Mouse (Mus musculus) liver (tissue): ENCODE measurements around the gene Als2cr12.
"Not testable (repeated sequence)": the region's sequence is repeated elsewhere in the genome, so short reads cannot be mapped to it uniquely, and the experiment has no call there.

ENCODE experiments used
- DNase-seq: peaks from one replicate; pipeline ENCODE4 v3.0.0-alpha.2; 2020; ENCODE audit warnings: mixed read lengths

Gene Als2cr12

GRCm38 (mm10) chr1:58695810-58696209 lies at the start of gene Als2cr12:
TSS of gene Als2cr12 (minus strand) at chr1:58695989.
- not testable (repeated sequence) for DNase-seq

DNA sequence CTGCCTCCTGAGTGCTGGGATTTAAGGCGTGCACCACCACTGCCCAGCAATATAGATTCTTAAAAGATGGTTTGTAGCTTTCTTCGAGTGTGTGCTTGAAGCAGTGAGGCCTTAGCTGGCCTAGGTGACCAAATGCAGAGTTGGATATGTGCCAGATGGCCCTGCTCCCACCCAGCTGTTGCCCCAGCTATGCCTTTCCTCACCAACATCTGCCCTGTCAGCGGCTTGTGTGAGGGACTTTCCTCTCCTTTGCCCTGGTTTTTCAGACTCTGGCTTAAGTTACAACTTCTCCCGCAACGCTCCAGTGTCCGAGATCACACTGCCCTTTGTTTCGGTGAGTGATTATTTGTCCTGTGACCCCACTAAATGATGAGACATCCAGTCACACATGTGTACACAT lies 48.9 kb upstream of the Als2cr12 start:
- no peak for DNase-seq

- DNase-seq, result no peak
Measured at GRCm38 (mm10) chr1:58743252-58743651, 47.5 kb upstream of the Als2cr12 start.

DNA sequence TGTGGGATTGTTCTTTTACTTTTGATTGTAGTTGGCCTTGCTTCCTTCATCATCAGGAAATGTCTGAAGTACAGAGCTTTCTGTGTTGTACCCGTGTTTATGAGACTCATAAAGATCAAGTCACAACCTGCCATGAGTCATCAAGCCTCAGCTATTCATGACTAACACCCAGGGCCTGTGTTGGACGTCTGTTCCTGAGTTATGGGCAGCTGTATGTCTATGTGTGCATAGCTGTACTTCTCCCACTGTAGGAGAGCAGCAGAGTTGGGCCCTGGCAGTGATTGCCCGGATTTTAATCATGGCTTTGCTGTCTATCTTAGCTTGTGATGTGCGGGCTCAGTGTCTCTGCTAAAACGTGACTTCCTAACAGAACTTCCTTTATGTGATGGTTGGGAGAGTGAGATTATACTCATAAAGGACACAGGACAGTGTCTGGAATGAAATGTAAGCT lies 46.8 kb upstream of the Als2cr12 start:
- no peak for DNase-seq

GRCm38 (mm10) chr1:58739529-58739928 lies 43.7 kb upstream of the Als2cr12 start:
- no peak for DNase-seq

GRCm38 (mm10) chr1:58736968-58737367 lies 41.2 kb upstream of the Als2cr12 start:
- DNase-seq, result no peak

DNA sequence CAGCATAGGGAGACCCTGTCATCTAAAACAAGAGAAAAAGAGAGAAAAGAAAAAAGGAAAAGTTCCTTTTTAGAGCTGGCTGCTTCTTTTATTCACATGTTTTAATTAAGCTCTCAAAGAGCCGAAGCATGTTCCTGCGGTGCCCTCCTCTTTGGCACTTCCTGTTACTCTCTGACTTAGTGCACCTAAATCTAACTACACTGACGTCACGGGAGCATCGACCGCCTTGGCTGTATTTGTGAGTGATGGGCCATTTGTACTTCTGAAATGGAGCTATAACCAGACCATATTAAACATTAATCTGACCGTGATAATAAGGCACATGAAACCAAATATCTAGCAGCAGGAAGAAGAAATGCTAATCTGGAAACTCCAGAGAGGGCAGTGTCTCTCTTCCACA lies 40.2 kb upstream of the Als2cr12 start:
- DNase-seq, result no peak

DNA sequence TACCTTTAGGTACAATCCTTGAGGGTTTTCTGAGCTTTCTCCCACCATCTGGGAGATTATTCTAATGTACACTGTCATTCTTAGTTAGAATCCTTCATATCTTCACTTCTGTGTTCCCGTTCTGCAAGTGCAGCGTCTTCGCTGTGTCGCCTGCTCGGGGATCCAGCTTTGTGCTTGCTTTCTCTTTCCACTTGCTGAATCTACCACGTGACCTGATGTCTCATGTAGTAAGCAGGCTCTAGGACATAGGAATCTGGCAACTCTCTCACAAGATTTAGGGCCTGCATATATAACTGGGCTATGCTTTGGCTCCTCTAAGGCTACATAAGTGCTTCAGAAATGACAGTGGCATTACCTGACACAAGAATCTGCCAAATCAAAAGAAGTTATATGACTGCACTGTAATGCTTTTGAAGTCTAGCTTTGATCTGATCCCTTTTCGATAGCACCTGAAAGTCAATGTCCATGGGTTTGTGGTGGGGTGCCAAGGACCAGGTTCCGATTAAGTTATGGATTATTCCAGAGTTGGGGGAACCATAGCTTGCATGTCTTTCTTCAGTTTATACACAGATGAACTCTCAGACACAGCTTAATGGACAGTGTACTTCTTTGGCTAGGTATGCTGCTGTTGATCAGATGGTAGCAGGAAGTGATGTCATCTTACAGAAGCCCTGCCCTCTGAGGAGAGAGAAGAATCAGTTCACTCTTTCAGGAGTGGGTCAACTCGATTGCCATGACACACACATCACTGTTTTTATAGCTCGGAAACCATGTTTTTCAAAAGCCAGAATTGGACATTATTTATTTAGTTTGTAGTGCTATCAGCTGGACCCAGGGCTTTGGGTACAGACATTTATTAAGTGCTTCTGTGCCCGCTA lies 38.5 kb upstream of the Als2cr12 start:
- DNase-seq, result no peak

- no peak for DNase-seq
Measured at GRCm38 (mm10) chr1:58733636-58734035, 37.8 kb upstream of the Als2cr12 start.

- DNase-seq, result no peak
Measured at GRCm38 (mm10) chr1:58728590-58728868, 32.7 kb upstream of the Als2cr12 start.

DNA sequence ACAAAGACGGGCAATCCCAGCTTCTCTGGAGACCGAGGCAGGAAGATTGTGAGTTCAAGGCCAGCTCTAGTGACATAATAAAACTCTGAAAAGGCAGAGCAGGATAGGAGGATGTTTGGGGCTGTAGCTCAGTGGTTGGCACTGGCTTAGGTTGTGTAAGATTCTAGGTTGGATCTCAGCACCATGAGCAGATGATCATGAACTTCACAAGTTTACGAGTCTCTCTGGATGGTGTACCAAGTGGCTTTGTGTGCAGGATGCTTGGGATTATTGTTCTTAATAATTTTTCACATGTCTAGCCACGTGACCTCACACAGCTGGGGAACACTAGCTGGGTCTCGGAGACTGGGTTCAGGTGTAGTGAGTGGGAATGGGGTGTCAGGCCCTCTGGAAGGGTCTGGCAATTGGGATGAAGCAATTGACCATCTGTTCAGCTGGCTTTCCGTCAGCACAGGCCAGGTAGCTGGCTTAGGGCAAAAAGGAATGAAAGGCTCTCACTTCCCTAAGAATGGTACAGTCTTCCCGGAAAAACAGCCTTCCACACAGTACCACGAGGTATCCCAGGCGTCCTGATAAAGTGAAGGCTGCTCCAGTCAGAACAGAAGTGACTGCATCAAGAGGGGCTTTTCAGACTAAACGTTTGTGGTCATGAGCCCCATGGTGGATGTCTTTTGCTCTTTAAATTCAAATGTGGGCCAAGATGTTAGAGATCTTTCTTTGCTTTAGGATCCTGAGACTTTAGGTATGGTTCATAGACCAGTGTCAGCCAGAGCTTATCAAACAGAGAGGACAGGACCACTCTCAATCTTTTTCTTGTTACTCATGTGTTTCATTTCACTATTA lies 32.2 kb upstream of the Als2cr12 start:
- no peak for DNase-seq

GRCm38 (mm10) chr1:58727019-58727746 lies 31.4 kb upstream of the Als2cr12 start:
- no peak for DNase-seq

DNA sequence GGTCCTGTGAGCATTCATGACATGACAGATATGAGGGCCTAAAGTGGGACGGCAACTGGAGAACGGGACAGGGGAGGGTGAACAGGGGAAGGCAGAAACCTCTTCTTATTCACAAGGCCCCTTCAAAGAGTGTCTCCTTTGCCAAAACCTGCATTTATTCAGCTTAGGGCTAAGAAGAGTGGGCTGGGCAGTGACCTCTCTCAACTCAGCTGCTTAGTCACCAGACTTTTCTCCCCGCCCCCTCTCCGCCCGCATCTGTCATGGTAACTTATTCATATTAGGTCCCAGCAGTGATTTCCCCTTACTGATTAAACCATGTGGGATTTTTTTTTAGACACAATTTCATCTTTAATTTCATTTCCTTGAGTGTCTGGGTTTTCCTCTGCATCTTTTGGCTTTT lies 30.0 kb upstream of the Als2cr12 start:
- DNase-seq, result no peak

DNA sequence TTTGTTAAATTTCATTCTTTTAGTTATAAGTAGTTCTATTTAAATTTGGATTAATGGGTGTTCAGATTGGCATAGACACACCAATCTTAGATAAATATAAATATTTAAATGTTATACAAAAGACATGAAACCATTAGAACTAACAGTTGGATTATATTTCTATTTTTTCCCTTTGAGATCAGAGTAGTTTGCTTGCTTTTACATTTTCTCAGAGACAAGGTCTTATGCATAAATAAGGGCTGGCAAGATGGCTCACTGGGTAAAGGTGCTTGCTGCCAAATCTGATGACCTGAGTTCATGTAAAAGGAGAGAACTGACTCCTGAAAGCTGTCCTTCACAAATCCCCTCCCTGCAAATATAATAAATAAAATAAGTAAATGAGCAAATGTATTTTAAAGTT lies 29.3 kb upstream of the Als2cr12 start:
- no peak for DNase-seq

DNA sequence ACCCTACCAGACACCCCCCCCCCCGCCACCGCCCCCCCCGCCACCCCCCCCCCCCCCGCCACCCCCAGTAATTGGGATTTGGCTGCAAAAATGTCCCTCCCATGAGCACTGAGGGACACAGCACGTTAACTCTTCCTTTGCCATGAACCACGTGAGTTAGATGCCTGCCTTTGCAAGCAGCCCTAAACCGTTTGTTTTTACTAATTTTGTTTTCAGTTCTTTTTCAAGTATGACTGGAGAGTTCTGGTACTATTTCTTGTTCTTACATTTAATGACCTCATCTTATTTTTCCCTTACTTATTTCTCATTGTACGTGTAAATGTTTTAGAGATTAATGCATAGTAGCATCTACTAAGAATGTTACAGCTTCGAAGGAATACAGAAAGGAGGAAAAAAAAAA lies 28.7 kb upstream of the Als2cr12 start:
- no peak for DNase-seq

DNA sequence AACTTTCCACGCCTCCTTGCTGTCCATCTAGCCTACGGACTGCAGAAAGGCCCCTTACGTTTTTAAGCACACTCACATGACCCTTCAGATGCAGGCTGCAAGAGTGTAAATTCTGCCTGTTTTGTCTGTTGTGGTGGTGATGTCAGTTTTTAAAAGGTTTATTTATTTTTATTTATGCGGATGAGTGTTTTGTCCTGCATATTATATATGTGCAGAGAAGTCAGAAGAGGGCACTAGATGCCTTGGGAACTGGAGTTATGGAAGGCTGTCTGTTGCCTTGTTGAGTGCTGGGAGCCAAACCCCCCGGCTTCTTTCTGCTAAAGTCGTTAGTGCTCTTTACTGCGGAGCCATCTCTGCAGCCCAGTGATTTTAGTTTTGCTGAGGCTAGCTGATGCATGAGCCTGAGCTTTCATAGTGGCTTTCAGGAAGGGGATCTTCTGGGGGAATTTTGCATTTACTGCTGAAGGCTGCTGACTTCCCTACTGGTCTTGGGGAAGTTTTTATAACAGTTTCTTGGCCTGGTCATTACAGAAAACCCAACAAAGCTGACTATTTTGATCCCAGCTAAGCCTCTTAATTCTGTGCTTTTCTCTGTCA lies 28.1 kb upstream of the Als2cr12 start:
- no peak for DNase-seq

- no peak for DNase-seq
Measured at GRCm38 (mm10) chr1:58723062-58723808, 27.4 kb upstream of the Als2cr12 start.

DNA sequence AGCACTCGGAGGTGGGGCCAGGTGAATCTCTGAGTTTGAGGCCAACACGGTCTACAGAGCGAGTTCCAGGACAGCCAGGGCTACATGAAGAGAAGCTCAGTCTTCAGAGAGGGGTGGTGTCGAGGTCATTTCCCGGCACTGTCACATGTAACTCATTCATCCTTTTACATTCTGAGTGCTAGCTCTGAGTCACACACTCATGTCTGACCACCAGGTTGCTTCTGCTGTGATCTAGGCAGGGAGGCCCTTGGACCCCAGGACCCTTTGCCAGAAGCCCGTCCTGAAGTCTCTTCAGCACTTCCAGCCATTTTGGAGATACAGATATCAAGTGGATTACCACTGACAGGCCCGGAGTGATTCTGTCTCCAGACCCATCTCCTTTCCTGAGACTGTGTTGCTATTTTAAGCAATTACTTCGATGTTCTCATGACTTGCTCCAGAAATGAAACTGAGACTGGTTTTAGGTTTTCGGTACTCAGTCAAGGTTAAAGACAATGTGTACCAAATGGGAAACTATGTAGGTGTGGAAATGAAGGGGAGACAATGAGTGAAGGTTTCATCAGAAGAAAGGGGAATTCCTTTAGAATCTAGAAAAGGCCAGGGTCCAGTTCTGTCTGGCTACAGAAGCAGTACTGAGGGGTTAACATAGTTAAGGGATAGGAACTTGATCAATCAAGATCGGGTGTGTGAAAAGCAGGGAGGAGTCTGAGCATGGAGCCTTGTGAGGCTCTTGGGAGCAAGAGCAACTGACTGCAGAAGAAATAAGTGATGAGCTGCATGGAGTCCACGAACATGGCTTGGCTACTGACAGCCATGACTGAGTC lies 26.5 kb upstream of the Als2cr12 start:
- no peak for DNase-seq

DNA sequence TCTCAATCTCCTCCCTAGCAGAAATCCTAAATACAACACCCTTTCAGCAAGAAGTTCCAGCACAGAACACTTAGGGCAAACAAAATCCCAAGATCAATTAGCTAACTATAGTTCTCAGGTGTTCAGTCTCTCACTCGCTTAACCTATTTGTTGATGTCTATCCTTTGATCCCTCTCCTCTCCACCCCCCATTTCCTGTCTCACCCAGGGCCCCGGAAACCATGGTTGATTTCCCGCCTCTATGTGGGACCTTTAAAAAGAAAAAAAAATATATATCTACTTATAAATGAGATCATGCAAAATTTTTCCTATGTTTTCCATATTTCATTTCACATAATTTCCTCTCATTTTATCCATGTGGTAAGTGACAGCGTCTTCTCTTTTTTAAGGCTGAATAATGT lies 25.2 kb upstream of the Als2cr12 start:
- DNase-seq, result no peak

DNA sequence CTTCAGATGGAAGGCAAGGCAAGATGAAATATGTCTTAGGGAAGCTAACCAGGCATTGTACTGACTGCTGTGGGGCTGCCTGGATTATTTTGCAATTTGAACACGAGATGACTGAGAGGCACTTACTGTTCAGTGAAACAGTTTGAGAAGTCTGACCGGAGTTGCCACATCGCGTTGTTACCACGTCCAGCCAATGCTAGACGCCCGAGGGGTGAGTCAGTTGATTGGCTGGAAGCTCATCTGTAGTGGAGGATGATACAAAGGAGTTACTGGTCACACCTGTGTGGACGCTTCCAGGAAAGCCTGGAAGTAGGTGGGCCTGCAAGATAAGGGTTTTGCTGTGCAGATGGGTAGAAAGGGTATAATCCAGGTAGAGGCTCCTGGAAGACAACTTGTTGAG lies 24.3 kb upstream of the Als2cr12 start:
- no peak for DNase-seq

DNA sequence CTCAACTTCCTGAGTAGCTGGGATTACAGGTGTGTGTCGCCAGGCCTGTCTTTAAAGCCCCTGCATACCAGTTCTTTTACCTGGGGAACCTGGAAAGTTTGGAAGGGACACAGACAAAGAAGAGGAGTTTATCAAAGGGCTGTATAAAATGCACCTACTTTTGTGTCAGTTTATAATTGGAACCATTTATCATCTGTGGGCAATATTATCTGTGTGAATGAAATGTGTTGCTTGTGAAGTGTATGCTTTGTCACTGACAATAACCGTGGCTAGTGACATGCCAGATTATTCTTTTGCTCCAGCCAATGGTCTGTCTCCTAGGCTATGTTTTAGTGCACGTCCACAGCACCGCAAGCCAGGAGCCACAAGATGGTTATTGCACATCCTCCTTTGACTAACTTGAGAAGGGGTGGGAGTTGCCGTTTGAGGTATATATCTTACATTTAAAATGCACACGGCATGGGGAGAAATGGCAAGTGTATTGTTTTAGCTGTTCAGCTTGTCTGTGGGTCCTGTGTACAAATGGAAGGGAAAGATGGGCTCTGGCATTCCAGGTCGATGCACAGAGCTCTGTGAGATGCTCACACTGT lies 23.7 kb upstream of the Als2cr12 start:
- DNase-seq, result no peak
